Mouse (Mus musculus): Measurements from ENCODE around the gene Sp1.
A peak's percentile ranks its signal among the peaks of the same experiment; 100 is the strongest.

DNA sequence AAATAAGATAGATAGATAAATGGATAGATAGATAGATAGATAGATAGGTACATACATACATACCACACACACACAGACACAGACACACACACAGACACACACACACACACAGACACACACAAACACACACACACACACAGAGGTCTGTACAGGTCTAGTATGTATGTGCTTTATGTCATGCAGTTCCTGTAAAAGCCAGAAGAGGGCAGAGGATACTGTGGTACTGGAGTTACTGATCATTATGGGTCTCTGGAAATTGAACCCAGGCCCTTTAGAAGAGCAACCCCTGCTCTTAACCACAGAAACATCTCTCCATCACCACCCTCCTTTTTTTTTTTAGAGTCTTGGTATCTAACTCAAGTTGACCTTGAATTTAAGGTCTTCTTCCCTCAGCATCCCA, 57.7 kb downstream of the Sp1 start:
- TF ChIP-seq SIN3A (IDR thresholded peaks at IDR 0.05; ENCODE audit: low read length) (no peak), CTCF (IDR thresholded peaks at IDR 0.05 in 2 of 3, conservative IDR thresholded peaks at IDR 0.05 in 1 of 3; ENCODE audit: control insufficient read depth in 1 of 3, insufficient read depth in 1 of 3, low read depth in 2 of 3, low read length in 3 of 3, poor library complexity in 1 of 3, severe bottlenecking in 1 of 3) (peak; percentile 10 to 71 (median 71); a peak in 4 of 6 replicates), MYC (IDR thresholded peaks at IDR 0.05; ENCODE audit: low read depth, low read length) (no peak), POLR2A (IDR thresholded peaks at IDR 0.05; ENCODE audit: control insufficient read depth in 1 of 2, insufficient read depth in 1 of 2, low read depth in 1 of 2, low read length in 2 of 2, poor library complexity in 1 of 2) (no peak), USF2 (IDR thresholded peaks at IDR 0.05; ENCODE audit: borderline replicate concordance in 1 of 2, insufficient read depth in 1 of 2, low read depth in 1 of 2, low read length in 2 of 2) (no peak), JUND (IDR thresholded peaks at IDR 0.05; ENCODE audit: low read depth, low read length) (no peak), KAT2A (conservative IDR thresholded peaks at IDR 0.05; ENCODE audit: low read depth, low read length) (no peak), NRF1 (IDR thresholded peaks at IDR 0.05; ENCODE audit: insufficient read depth, low read depth, low read length, poor library complexity, severe bottlenecking) (no peak), HCFC1 (IDR thresholded peaks at IDR 0.05; ENCODE audit: low read depth, low read length) (no peak), ZNF384 (IDR thresholded peaks at IDR 0.05; ENCODE audit: low read depth, low read length) (no peak), MEF2A (IDR thresholded peaks at IDR 0.05; ENCODE audit: extremely low read depth, insufficient replicate concordance, low read depth, low read length, poor library complexity, severe bottlenecking) (no peak), EP300 (IDR thresholded peaks at IDR 0.05; ENCODE audit: low read depth in 1 of 2, low read length in 2 of 2) (no peak), E2F4 (IDR thresholded peaks at IDR 0.05; ENCODE audit: borderline replicate concordance, low read depth, low read length) (no peak), CHD2 (IDR thresholded peaks at IDR 0.05; ENCODE audit: low read length) (no peak)
